Mouse (Mus musculus) E14TG2a.4 (cell line): Measurements from ENCODE around the gene Rsc1a1.

Experiments
- CTCF ChIP-seq: conservative IDR thresholded peaks from 2 replicates; pipeline ENCODE4 v1.5.1; 2014; ENCODE audit warnings: low read length
- POU5F1 ChIP-seq: IDR thresholded peaks from 2 replicates; pipeline ENCODE4 v1.6.1; 2014; ENCODE audit warnings: low read length, borderline replicate concordance

- TF ChIP-seq CTCF = no peak
- no peak for TF ChIP-seq POU5F1
These were observed 23.6 kb upstream of the Rsc1a1 start for GRCm38 (mm10) chr4:141708971-141709370.
